Mouse (Mus musculus): Measurements from ENCODE around the gene Ciita. TPM values are rescaled to one million over a fixed set of nuclear protein-coding genes. Genes with fewer than 3 reads are reported as not detected.

Ciita gene
- total and polyA plus RNA-seq, 3 experiments: 39.1 to 69.6 (median 39.8) TPM

DNA sequence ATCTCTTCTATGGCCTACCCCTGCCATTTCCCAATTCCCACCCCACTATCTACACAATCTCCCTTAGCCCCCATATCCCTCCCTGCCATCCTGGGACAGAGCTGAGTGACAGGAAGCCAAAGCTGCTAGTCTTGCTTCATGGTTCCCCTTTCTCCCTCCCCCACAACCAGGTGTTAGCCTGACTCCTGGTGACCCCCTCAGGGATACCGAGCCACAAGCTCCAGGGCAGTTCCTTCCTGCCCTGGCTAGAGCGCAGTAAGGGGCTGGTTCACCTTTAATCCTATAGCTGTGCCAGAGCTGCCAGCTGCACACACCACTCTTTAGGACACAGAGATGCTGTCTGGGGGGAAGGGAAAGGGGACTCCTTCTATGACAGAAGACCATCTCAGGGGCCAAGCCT lies 32.1 kb upstream of the Ciita start:
- Histone ChIP-seq H3K4me2 (ENCODE audit: insufficient read depth, low read depth, poor library complexity, severe bottlenecking) (no peak overlapping the region), H3K4me3 (replicated peaks in 1 of 3; ENCODE audit: low read depth in 2 of 3, low read length in 2 of 3, poor library complexity in 1 of 3) (no peak overlapping the region), H3K4me1 (ENCODE audit: control insufficient read depth in 1 of 2, insufficient read depth in 2 of 2) (peaks cover 31 to 58% of the 10 kb centered on the region in 2 experiments), H3K27me3 (replicated peaks) (no peaks in the 10 kb centered on the region), H3K9ac (ENCODE audit: insufficient read depth, low read depth) (no peak overlapping the region), H3K36me3 (replicated peaks in 1 of 2; ENCODE audit: control insufficient read depth in 1 of 2, insufficient read depth in 1 of 2, low read length in 1 of 2) (no peaks in the 10 kb centered on the region), H3K79me2 (replicated peaks; ENCODE audit: control insufficient read depth, extremely low read depth, insufficient read depth, poor library complexity, severe bottlenecking) (no peaks in the 10 kb centered on the region), H3K27ac (ENCODE audit: insufficient read depth, low read depth) (no peak overlapping the region), H3K9me3 (replicated peaks; ENCODE audit: low read length) (no peaks in the 10 kb centered on the region)
- in situ Hi-C loops (cut with MboI; ENCODE audit: low pct_ligation_motif_present, low pct_unique_long_range_greater_than_20kb, low sequenced_read_pairs) (no loop called here), dilution Hi-C loops (cut with MboI; ENCODE audit: extremely low pct_ligation_motif_present, extremely low pct_unique_long_range_greater_than_20kb, low sequenced_read_pairs) (no loop called here)
- peak; percentile 62; the same call in 1 of the 2 replicates for TF ChIP-seq IRF4 (IDR thresholded peaks at IDR 0.05; ENCODE audit: low read depth, low read length)
- TF ChIP-seq SMC3 (IDR thresholded peaks at IDR 0.05; ENCODE audit: low read depth, low read length): peak; percentile 17; the same call in 1 of the 2 replicates
- peak; percentile 67; the same call in 1 of the 2 replicates for TF ChIP-seq RCOR1 (conservative IDR thresholded peaks at IDR 0.05; ENCODE audit: low read depth, low read length)
- no peak for TF ChIP-seq POLR2A (IDR thresholded peaks at IDR 0.05; ENCODE audit: low read depth, low read length)
- no peak for TF ChIP-seq USF1 (IDR thresholded peaks at IDR 0.05; ENCODE audit: low read depth, low read length)
- no peak for TF ChIP-seq MXI1 (IDR thresholded peaks at IDR 0.05; ENCODE audit: low read depth, low read length)
- no peak for TF ChIP-seq KAT2A (IDR thresholded peaks at IDR 0.05; ENCODE audit: insufficient replicate concordance, low read length)
- TF ChIP-seq USF2 (conservative IDR thresholded peaks at IDR 0.05; ENCODE audit: low read depth, low read length): no peak
- no peak for TF ChIP-seq UBTF (IDR thresholded peaks at IDR 0.05; ENCODE audit: low read depth, low read length)
- TF ChIP-seq ETS1 (conservative IDR thresholded peaks at IDR 0.05; ENCODE audit: low read depth, low read length): peak; percentile 45
- TF ChIP-seq EP300 (IDR thresholded peaks at IDR 0.05; ENCODE audit: low read length): peak; percentile 74
- TF ChIP-seq TCF12 (IDR thresholded peaks at IDR 0.05; ENCODE audit: low read depth, low read length): peak; percentile 80
- TF ChIP-seq JUND (conservative IDR thresholded peaks at IDR 0.05; ENCODE audit: low read depth, low read length): no peak
- no peak for TF ChIP-seq GABPA (IDR thresholded peaks at IDR 0.05; ENCODE audit: insufficient replicate concordance, low read depth, low read length)
- TF ChIP-seq E2F4 (IDR thresholded peaks at IDR 0.05; ENCODE audit: insufficient replicate concordance, low read depth, low read length): no peak
- TF ChIP-seq MAFK (IDR thresholded peaks at IDR 0.05; ENCODE audit: insufficient replicate concordance, low read length): no peak
- no peak; the same call in 1 of the 2 replicates for TF ChIP-seq RAD21 (IDR thresholded peaks at IDR 0.05; ENCODE audit: low read depth, low read length)
- no peak for TF ChIP-seq CHD1 (IDR thresholded peaks at IDR 0.05; ENCODE audit: low read depth, low read length)
- no peak for TF ChIP-seq HCFC1 (IDR thresholded peaks at IDR 0.05; ENCODE audit: low read depth, low read length)
- 0 out of 4 replicates have a peak, but pooled peaks of 1 of the 2 experiments have one; percentile 3 for TF ChIP-seq CTCF (conservative IDR thresholded peaks at IDR 0.05 in 1 of 2, IDR thresholded peaks at IDR 0.05 in 1 of 2; ENCODE audit: low read depth in 2 of 2, low read length in 2 of 2)
- peak; percentile 78 for TF ChIP-seq CHD2 (IDR thresholded peaks at IDR 0.05; ENCODE audit: low read length)
- 0 out of 2 replicates have a peak, but pooled peaks have one; percentile 58 for TF ChIP-seq MAZ (IDR thresholded peaks at IDR 0.05; ENCODE audit: low read depth, low read length)
- no peak for TF ChIP-seq ZMIZ1 (IDR thresholded peaks at IDR 0.05; ENCODE audit: low read depth, low read length)
- 0 out of 2 replicates have a peak, but pooled peaks have one; percentile 18 for TF ChIP-seq ELF1 (IDR thresholded peaks at IDR 0.05; ENCODE audit: low read depth, low read length)
- no peak for TF ChIP-seq POLR2AphosphoS2 (IDR thresholded peaks at IDR 0.05; ENCODE audit: low read depth, low read length)
- no peak for TF ChIP-seq ZKSCAN1 (IDR thresholded peaks at IDR 0.05; ENCODE audit: borderline replicate concordance, low read depth, low read length)
- 0 out of 2 replicates have a peak, but pooled peaks have one; percentile 12 for TF ChIP-seq NRF1 (IDR thresholded peaks at IDR 0.05; ENCODE audit: low read depth, low read length)
- no peak for TF ChIP-seq BHLHE40 (IDR thresholded peaks at IDR 0.05; ENCODE audit: low read depth, low read length)
- TF ChIP-seq NELFE (IDR thresholded peaks at IDR 0.05; ENCODE audit: low read depth, low read length): 0 out of 2 replicates have a peak, but pooled peaks have one; percentile 28
- no peak for TF ChIP-seq PAX5 (IDR thresholded peaks at IDR 0.05; ENCODE audit: low read length)
- no peak for TF ChIP-seq MYC (IDR thresholded peaks at IDR 0.05; ENCODE audit: low read depth, low read length)
- TF ChIP-seq TBP (conservative IDR thresholded peaks at IDR 0.05; ENCODE audit: low read depth, low read length): no peak
- no peak for TF ChIP-seq SIN3A (IDR thresholded peaks at IDR 0.05; ENCODE audit: low read length)
- no peak for TF ChIP-seq MAX (IDR thresholded peaks at IDR 0.05; ENCODE audit: low read length)
- TF ChIP-seq ZNF384 (IDR thresholded peaks at IDR 0.05; ENCODE audit: low read depth, low read length): no peak
- TF ChIP-seq JUN (IDR thresholded peaks at IDR 0.05; ENCODE audit: insufficient read depth, low read depth, low read length): no peak
- no peak for TF ChIP-seq ZC3H11A (IDR thresholded peaks at IDR 0.05; ENCODE audit: low read depth, low read length)
- TF ChIP-seq MEF2A (IDR thresholded peaks at IDR 0.05; ENCODE audit: borderline replicate concordance, low read depth, low read length): no peak
- peak; percentile 46 for DNase-seq (ENCODE audit: extremely low read depth)

Measured in CH12.LX (cell line).